In the genomic region with DNA sequence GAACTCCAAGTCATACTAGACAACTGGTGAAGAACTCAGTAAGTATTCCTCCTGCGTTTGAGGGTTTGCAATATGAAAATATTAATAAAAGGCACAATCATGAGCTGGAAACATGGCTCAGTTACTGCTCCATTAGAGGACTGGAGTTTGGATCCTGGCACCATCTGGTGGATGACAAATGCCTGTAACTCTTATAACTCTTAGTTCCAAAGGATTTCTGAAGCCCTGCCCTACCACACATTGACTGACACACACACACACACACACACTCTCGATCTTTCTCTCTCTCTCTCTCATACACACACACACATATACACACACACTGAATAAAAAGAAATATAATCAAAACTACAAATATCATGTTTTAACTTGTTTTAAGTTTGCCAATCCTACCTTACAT, we compare ENCODE assay signal across 9 mouse cellular contexts.
A peak's percentile ranks its signal among the peaks of the same experiment; 100 is the strongest.
DNase-seq lines count a peak whose midpoint lies in the region; ATAC-seq and TF ChIP-seq lines count a peak whose summit lies in the region.
"Had no signal": no experiment of that assay in that cellular context is flagged by ENCODE, and none has a peak within 500 bp of the region (broad histone marks: within the 10 kb centered on the region; RNA-seq: fewer than 3 reads in every experiment).

No protein-coding gene starts in this region.

- WGBS in forebrain, embryonic 13.5 days: 73% methylated on average over 2 of the region's 2 CpGs
- WGBS in forebrain, embryonic 10.5 days: 89% methylated on average over 2 of the region's 2 CpGs
- WGBS in neural tube, embryonic 14.5 days: 77% methylated on average over 2 of the region's 2 CpGs
- 78% methylated on average over 2 of the region's 2 CpGs for WGBS in kidney, embryonic 15.5 days

- no peak for TF ChIP-seq POLR2A in brain, embryonic 14.5 days (IDR thresholded peaks at IDR 0.05; ENCODE audit: borderline replicate concordance, extremely low read depth, insufficient read depth, insufficient read length, poor library complexity, severe bottlenecking)

- no peaks in the 10 kb centered on the region for H3K27me3 ChIP-seq in forebrain, embryonic 13.5 days
- no peaks in the 10 kb centered on the region for H3K27me3 ChIP-seq in forebrain, embryonic 10.5 days (ENCODE audit: poor library complexity, severe bottlenecking)
- H3K27me3 ChIP-seq in neural tube, embryonic 14.5 days (ENCODE audit: control insufficient read depth, insufficient read depth, low read length): no peaks in the 10 kb centered on the region
- no peaks in the 10 kb centered on the region for H3K27me3 ChIP-seq in kidney, embryonic 15.5 days
- H3K27me3 ChIP-seq: stomach, embryonic 15.5 days had no signal

- H3K4me1 ChIP-seq in forebrain, embryonic 13.5 days: peaks cover 28% of the 10 kb centered on the region
- H3K4me1 ChIP-seq in forebrain, embryonic 10.5 days: peaks cover 19% of the 10 kb centered on the region
- H3K4me1 ChIP-seq in neural tube, embryonic 14.5 days (ENCODE audit: control insufficient read depth, insufficient read depth, low read length): peaks cover 7% of the 10 kb centered on the region
- H3K4me1 ChIP-seq in kidney, embryonic 15.5 days: peaks cover 4% of the 10 kb centered on the region; the same call in 1 of the 2 replicates

- ATAC-seq in forebrain, embryonic 13.5 days: peak; percentile 54; the same call in 1 of the 2 replicates
- ATAC-seq in neural tube, embryonic 14.5 days (ENCODE audit: low read depth): no peak
- ATAC-seq in kidney, embryonic 15.5 days (replicated peaks; ENCODE audit: low FRiP score): no peak

- TF ChIP-seq CTCF in brain, embryonic 14.5 days (IDR thresholded peaks at IDR 0.05; ENCODE audit: borderline replicate concordance, extremely low read depth, insufficient read depth, insufficient read length): peak; percentile 28; the same call in 1 of the 2 replicates

- H3K9ac ChIP-seq in forebrain, embryonic 13.5 days: no peak overlapping the region
- H3K9ac ChIP-seq in neural tube, embryonic 14.5 days (replicated peaks; ENCODE audit: low read depth, low read length): no peak overlapping the region
- no peak overlapping the region for H3K9ac ChIP-seq in kidney, embryonic 15.5 days
- H3K9ac ChIP-seq: stomach, embryonic 15.5 days had no signal

- DNase-seq in forebrain, embryonic 10.5 days (ENCODE audit: extremely low spot score, low spot score): no peak
- DNase-seq in left cerebral cortex, adult 11 months (ENCODE audit: low spot score): peak; percentile 18
- DNase-seq in left cerebral cortex, postnatal 36 days (ENCODE audit: low spot score in 2 of 2): no peak
- DNase-seq in brain, embryonic 14.5 days (ENCODE audit: low read depth): peak; percentile 78
- no peak for DNase-seq in ovary, postnatal 36 days (ENCODE audit: low spot score)

- peak overlapping the region; percentile 13; the same call in 1 of the 2 replicates for H3K4me3 ChIP-seq in forebrain, embryonic 13.5 days
- no peak overlapping the region for H3K4me3 ChIP-seq in forebrain, embryonic 10.5 days
- H3K4me3 ChIP-seq in neural tube, embryonic 14.5 days (ENCODE audit: low read depth, low read length): no peak overlapping the region
- no peak overlapping the region for H3K4me3 ChIP-seq in kidney, embryonic 15.5 days (replicated peaks)
- H3K4me3 ChIP-seq: stomach, embryonic 15.5 days had no signal

- peak overlapping the region; percentile 42 for H3K4me2 ChIP-seq in forebrain, embryonic 13.5 days
- H3K4me2 ChIP-seq in neural tube, embryonic 14.5 days (ENCODE audit: low read depth, low read length): peak overlapping the region; percentile 41
- no peak overlapping the region for H3K4me2 ChIP-seq in kidney, embryonic 15.5 days
- H3K4me2 ChIP-seq: stomach, embryonic 15.5 days had no signal

- H3K36me3 ChIP-seq in forebrain, embryonic 13.5 days (ENCODE audit: poor library complexity, severe bottlenecking): no peaks in the 10 kb centered on the region
- no peaks in the 10 kb centered on the region for H3K36me3 ChIP-seq in forebrain, embryonic 10.5 days (replicated peaks)
- H3K36me3 ChIP-seq in neural tube, embryonic 14.5 days (ENCODE audit: control insufficient read depth, insufficient read depth, low read length): no peaks in the 10 kb centered on the region
- H3K36me3 ChIP-seq in kidney, embryonic 15.5 days: no peaks in the 10 kb centered on the region
- H3K36me3 ChIP-seq: stomach, embryonic 15.5 days had no signal

- no peak overlapping the region for H3K27ac ChIP-seq in forebrain, embryonic 13.5 days
- H3K27ac ChIP-seq in forebrain, embryonic 10.5 days: no peak overlapping the region
- H3K27ac ChIP-seq in neural tube, embryonic 14.5 days (ENCODE audit: low read depth, low read length): no peak overlapping the region
- H3K27ac ChIP-seq in kidney, embryonic 15.5 days: no peak overlapping the region
- H3K27ac ChIP-seq: stomach, embryonic 15.5 days had no signal

- no peaks in the 10 kb centered on the region for H3K9me3 ChIP-seq in forebrain, embryonic 13.5 days (replicated peaks)
- H3K9me3 ChIP-seq in forebrain, embryonic 10.5 days: no peaks in the 10 kb centered on the region
- no peaks in the 10 kb centered on the region for H3K9me3 ChIP-seq in neural tube, embryonic 14.5 days (ENCODE audit: control insufficient read depth, low read length)
- no peaks in the 10 kb centered on the region for H3K9me3 ChIP-seq in kidney, embryonic 15.5 days (replicated peaks)
- H3K9me3 ChIP-seq: stomach, embryonic 15.5 days had no signal

- intact Hi-C loops in left cerebral cortex, postnatal 36 days (cut with DNase I): loop anchor here (5.0 kb wide), 1 partner anchor 62 kb away; no protein-coding TSS in a partner anchor

Comparison
In these comparisons a context has a peak if more than half of its experiments do, and no peak if none do; other contexts are left out.
1. DNase-seq: peak in left cerebral cortex, adult 11 months (single experiment) and brain, embryonic 14.5 days (single experiment); none in forebrain, embryonic 10.5 days (single experiment), left cerebral cortex, postnatal 36 days (0 of 2) and ovary, postnatal 36 days (single experiment).